Mouse (Mus musculus) stomach, embryonic 16.5 days (tissue): ENCODE results near the gene 4930519P11Rik. TPM values are rescaled to one million over a fixed set of nuclear protein-coding genes. Genes with fewer than 3 reads are reported as not detected.

Experiments used
- ATAC-seq: fragments of 200-750 bp; cut with Nextera tagmentation; 2 replicates; pipeline ENCODE4 v1.8.0; 2017; ENCODE audit warnings: moderate number of reproducible peaks, moderate TSS enrichment; ENCODE audit not compliant: insufficient read depth, low FRiP score
- H3K27ac ChIP-seq: fragments of 300-500 bp; sonication (generic); 2 replicates; pipeline ENCODE4 v1.5.1; 2014; ENCODE audit warnings: low read length
- H3K27me3 ChIP-seq: fragments of 300-500 bp; sonication (generic); 2 replicates; pipeline ENCODE4 v1.6.1; 2014; ENCODE audit warnings: low read length, control low read depth, mixed read lengths; ENCODE audit not compliant: control insufficient read depth, insufficient read depth
- H3K36me3 ChIP-seq: fragments of 300-500 bp; sonication (generic); 2 replicates; pipeline ENCODE4 v1.6.1; 2014; ENCODE audit warnings: low read length; ENCODE audit not compliant: control insufficient read depth, insufficient read depth
- H3K4me1 ChIP-seq: fragments of 300-500 bp; sonication (generic); 2 replicates; pipeline ENCODE4 v1.6.1; 2014; ENCODE audit warnings: low read length, control low read depth, mixed read lengths; ENCODE audit not compliant: control insufficient read depth, insufficient read depth
- H3K4me2 ChIP-seq: fragments of 300-500 bp; sonication (generic); 2 replicates; pipeline ENCODE4 v1.6.1; 2014; ENCODE audit warnings: low read depth, low read length, mixed read lengths
- H3K4me3 ChIP-seq: fragments of 300-500 bp; sonication (generic); replicated peaks from 2 replicates; pipeline ENCODE4 v1.5.1; 2014; ENCODE audit warnings: mild to moderate bottlenecking, low read length
- H3K9ac ChIP-seq: fragments of 300-500 bp; sonication (generic); 2 replicates; pipeline ENCODE4 v1.6.1; 2014; ENCODE audit warnings: low read length
- H3K9me3 ChIP-seq: fragments of 300-500 bp; sonication (generic); replicated peaks from 2 replicates; pipeline ENCODE4 v1.6.1; 2016; ENCODE audit warnings: low read length, control low read depth; ENCODE audit not compliant: control insufficient read depth
- WGBS: fragments of 180-500 bp; shearing (Covaris S2); extraction: QIAGEN DNeasy Blood & Tissue Kit; methylation state at CpG from one replicate; pipeline ENCODE4 v1.1.7; 2014; 5-methylcytosine and 5-hydroxymethylcytosine counted together
- polyA plus RNA-seq: library from polyadenylated mRNA; unstranded; fragments of >200 nt; fragmentation: Nextera tagmentation; extraction: Ambion mirVana; gene quantifications from 2 replicates; pipeline ENCODE4 v1.2.1, GENCODE M21; 2015

4930519P11Rik gene
- polyA plus RNA-seq, 1 experiment from 2014 or later = not detected

DNA sequence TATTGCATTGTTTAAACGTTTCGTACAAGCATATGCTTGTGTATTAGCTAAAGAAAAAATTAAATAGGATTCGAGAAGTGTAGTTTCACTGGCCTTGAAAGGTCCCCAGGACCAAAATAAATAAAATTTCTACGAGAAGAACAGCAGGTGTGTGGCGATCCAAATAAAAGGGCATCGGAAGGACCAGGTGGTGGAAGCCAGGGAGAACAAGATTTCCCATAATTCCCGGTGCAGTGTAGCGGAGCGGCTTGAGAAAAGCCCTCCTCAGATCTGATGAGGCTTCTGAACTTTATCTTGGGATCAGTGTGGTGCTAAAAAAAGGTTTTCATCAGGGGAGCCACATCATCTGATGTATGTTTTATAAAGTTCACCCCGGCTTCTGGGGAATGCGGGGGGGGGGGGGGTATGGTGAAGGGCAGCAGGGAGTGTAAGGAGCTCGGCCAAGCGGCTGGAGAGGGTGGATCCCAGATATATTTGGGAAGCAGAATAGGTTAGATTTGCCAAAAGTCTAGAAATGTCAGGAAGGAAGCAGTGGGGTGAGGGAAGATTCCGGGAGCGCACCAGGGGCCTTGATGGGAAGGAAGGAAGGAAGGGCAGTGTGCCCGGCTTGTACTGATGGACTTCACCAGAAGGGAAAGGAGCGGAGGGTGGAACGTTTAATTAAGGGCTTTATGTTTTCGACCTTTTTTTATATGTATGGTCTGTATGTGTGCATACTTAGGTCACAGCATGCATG is 1.8 kb upstream of the 4930519P11Rik start:
- Histone ChIP-seq H3K4me1 (peaks cover 12% of the 10 kb centered on the region), H3K9me3 (no peaks in the 10 kb centered on the region), H3K4me2 (peak overlapping the region; percentile 32), H3K27ac (no peak overlapping the region), H3K4me3 (no peak overlapping the region), H3K9ac (peak overlapping the region; percentile 11; the same call in 1 of the 2 replicates), H3K27me3 (no peaks in the 10 kb centered on the region), H3K36me3 (no peaks in the 10 kb centered on the region)
- ATAC-seq = no peak
- WGBS = 55% methylated on average over 19 of the region's 19 CpGs

DNA sequence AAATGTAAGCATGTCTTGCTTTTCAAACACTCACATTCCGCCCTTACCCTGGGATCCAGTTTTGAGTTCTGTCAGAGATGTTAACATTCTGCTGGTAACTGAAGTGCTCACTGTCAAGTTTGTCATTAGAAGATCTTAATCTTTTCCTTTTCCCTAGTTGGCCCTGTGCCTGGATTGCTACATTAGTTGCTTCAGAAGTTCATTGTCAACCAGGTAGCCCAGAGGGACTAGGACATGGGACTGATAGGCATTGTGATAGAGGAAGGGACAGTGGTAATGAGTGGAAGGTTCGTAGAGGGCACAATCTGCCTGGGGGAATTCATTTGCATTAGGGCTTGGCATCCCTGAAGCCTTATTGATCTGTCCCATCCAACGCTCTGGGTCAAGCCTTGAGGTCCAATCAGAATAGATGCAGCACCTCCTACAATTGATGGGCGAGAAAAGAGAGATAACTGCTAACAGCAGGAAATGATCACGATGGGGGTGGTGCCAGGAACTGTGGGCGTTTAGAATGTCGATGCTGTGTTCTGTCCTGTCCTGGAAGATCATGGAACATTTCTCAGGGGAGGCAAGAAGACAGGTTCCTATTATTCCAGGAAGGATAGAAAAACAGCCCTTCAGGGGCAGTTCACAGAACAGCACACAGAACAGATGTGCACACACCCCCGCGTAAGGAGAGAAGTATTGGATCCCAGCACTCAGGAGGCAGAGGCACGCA is 4.0 kb downstream of the 4930519P11Rik start:
- no peak overlapping the region for H3K27ac ChIP-seq
- H3K4me3 ChIP-seq = no peak overlapping the region
- no peak overlapping the region for H3K9ac ChIP-seq
- H3K4me1 ChIP-seq = peaks cover 13% of the 10 kb centered on the region
- no peaks in the 10 kb centered on the region for H3K27me3 ChIP-seq
- no peak overlapping the region for H3K4me2 ChIP-seq
- no peaks in the 10 kb centered on the region for H3K9me3 ChIP-seq
- H3K36me3 ChIP-seq = no peaks in the 10 kb centered on the region
- ATAC-seq = no peak
- WGBS = 61% methylated on average over 10 of the region's 10 CpGs

DNA sequence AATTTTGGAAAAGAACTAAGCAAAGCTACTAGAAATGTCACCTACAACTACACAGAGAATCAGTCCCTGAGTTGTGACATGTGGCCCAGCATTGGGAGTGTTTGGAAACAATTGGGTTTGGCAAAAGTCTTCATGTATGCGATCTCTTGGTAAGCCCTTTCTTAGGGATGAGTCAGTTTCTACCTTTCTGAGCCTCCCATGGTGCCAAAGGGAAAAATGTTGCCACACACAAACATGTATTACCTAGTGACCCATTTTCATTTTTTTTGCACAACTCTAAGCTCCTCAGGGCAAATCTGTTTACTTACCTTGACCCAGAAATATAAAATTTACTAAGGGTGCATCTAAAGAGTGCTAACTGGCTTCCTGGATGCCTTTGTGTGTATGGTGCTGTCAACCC is 6.3 kb downstream of the 4930519P11Rik start:
- no peak for ATAC-seq
- H3K4me3 ChIP-seq = no peak overlapping the region
- H3K27ac ChIP-seq = no peak overlapping the region
- peaks cover 9% of the 10 kb centered on the region for H3K4me1 ChIP-seq
- H3K9ac ChIP-seq = no peak overlapping the region
- H3K36me3 ChIP-seq = no peaks in the 10 kb centered on the region
- no peaks in the 10 kb centered on the region for H3K27me3 ChIP-seq
- no peak overlapping the region for H3K4me2 ChIP-seq
- no peaks in the 10 kb centered on the region for H3K9me3 ChIP-seq
- 65% methylated on average over 1 of the region's 1 CpGs for WGBS

DNA sequence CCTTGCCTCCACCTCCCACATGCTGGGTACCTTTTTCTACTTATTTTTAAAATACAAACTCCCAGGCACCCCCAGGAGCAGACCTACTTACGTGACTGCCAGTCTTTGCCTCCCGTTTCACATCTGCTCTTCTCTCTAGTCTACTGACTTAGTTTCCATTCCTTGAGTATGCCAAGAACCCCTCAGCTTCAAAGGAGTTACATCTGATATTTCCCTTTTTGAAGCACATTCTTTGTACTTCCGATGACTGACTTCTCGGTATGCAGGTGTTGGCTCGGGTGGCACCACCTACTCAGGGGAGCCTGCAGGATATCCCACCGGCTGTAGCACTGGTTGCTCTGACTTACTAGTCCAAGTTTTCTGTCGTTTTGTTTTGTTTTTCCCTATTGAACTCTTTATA is 9.1 kb downstream of the 4930519P11Rik start:
- 22% methylated on average over 7 of the region's 7 CpGs for WGBS
- Histone ChIP-seq H3K4me1 (peaks cover 9% of the 10 kb centered on the region), H3K27me3 (no peaks in the 10 kb centered on the region), H3K27ac (no peak overlapping the region), H3K36me3 (no peaks in the 10 kb centered on the region), H3K4me3 (peak overlapping the region; percentile 72), H3K9ac (peak overlapping the region; percentile 26), H3K4me2 (peak overlapping the region; percentile 70), H3K9me3 (no peaks in the 10 kb centered on the region)
- ATAC-seq = no peak; the same call in 1 of the 2 replicates

DNA sequence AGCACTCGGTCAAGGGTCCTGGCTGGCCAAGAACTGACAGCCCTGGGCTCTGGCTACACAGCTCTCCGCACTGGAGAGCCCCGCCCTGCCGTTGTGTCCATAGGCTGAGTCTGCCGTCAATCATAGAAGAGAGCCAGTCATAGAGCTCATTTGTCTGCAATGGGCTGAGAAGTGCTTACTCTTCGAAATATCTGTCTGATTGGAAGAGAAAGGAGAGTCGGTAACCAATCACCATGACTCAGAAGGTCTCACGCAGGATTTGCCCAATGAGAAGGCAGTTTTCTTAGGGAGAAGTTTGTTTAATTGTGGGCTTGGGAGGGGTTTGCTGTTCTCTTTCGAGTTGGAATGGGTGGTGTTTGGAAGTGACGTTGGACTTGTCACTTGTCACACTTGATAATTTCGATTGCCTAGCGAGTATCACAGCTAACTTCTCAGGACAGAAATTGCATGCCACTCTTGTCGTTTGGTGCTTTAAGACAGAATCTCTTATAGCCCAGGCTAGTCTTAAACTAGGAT is 9.5 kb downstream of the 4930519P11Rik start, which contains the start of gene Pxmp4:
Pxmp4 (minus strand) TSS at position 71 of the 516 bp plus-strand sequence.
- Histone ChIP-seq H3K4me2 (peak within 1 kb of the TSS; percentile 71), H3K4me3 (peak within 1 kb of the TSS; percentile 72), H3K27ac (peak within 1 kb of the TSS; percentile 61), H3K36me3 (no peaks in the 10 kb centered on the region), H3K4me1 (peaks cover 9% of the 10 kb centered on the region), H3K9ac (peak within 1 kb of the TSS; percentile 89), H3K27me3 (no peaks in the 10 kb centered on the region), H3K9me3 (no peaks in the 10 kb centered on the region)
- peak; percentile 100 for ATAC-seq
- under 1% methylated on average over 13 of the region's 13 CpGs for WGBS

DNA sequence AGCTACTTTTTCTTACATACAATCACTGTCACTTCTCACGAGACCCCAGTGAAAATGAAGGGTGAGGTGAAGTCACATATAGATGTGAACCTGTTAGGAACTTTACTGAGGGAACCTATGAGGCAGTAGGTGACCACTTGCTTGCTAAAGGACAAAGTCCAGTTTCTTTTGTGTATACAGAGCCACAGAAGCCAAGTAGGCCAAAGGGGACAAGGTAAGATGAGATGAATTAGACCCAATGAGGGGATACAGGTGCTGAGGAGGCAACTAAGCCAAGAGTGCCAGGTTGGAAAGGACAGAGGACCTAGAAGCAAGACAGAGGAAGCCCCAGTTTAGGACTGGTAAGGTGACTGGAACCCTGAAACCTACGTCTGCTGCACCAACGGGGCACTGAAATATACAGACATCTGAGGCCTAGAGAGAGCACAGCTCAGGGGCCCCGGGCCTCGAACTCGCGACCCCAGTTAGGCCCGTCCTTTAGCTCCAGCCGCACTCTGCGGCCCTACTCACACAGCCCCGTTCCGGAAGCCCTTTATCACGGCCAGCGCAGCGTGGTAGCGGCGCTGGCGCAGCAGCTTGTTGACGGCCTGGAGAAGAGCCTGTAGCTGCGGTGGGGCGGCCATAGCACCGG is 10.1 kb downstream of the 4930519P11Rik start:
- 14% methylated on average over 22 of the region's 22 CpGs for WGBS
- Histone ChIP-seq H3K27me3 (no peaks in the 10 kb centered on the region), H3K9me3 (no peaks in the 10 kb centered on the region), H3K4me2 (peak overlapping the region; percentile 71), H3K4me3 (peak overlapping the region; percentile 72), H3K27ac (peak overlapping the region; percentile 61), H3K9ac (peak overlapping the region; percentile 89), H3K36me3 (no peaks in the 10 kb centered on the region), H3K4me1 (peaks cover 9% of the 10 kb centered on the region)
- ATAC-seq = no peak

DNA sequence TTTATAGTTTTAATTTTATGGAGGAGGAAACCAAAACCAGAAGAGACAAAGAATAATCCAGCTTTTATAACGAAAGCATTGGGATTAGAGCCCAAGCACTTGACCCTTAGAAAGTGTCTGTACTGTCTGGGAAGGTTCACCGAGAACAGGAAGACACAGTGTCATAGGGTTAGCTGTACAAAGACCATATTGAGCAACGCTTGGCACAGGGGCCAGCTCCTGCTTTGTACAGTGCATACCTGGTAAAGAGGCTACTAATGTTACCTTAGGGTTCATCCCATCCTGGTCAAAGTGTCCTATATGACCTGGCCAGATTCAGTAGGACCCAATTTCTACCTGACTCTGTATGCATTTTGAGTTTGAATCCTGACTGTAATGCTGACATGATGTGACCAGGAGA is 11.9 kb downstream of the 4930519P11Rik start:
- ATAC-seq = no peak
- no peaks in the 10 kb centered on the region for H3K27me3 ChIP-seq
- no peak overlapping the region for H3K4me2 ChIP-seq
- no peaks in the 10 kb centered on the region for H3K9me3 ChIP-seq
- no peaks in the 10 kb centered on the region for H3K36me3 ChIP-seq
- H3K4me3 ChIP-seq = no peak overlapping the region
- peaks cover 9% of the 10 kb centered on the region for H3K4me1 ChIP-seq
- H3K9ac ChIP-seq = no peak overlapping the region
- H3K27ac ChIP-seq = no peak overlapping the region
- WGBS = 64% methylated on average over 3 of the region's 3 CpGs

DNA sequence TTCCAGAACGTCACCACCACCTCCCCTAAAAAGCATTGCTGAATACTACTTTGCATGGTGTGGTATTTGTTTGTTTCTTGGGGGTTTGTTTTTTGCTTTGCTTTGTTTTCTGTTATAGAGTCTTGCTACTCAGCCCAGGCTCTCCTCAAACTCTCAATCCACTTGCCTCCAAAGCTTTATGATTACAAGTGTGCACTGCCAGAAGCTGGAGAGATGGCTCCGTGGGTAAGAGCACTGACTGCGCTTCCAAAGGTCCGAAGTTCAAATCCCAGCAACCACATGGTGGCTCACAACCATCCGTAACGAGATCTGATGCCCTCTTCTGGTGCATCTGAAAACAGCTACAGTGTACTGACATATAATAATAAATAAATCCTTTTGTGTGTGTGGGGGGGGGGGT is 12.7 kb downstream of the 4930519P11Rik start:
- H3K4me3 ChIP-seq = no peak overlapping the region
- H3K9me3 ChIP-seq = no peaks in the 10 kb centered on the region
- H3K9ac ChIP-seq = no peak overlapping the region
- H3K4me2 ChIP-seq = no peak overlapping the region
- ATAC-seq = no peak
- WGBS = 74% methylated on average over 6 of the region's 6 CpGs
- no peaks in the 10 kb centered on the region for H3K27me3 ChIP-seq
- peaks cover 9% of the 10 kb centered on the region for H3K4me1 ChIP-seq
- H3K36me3 ChIP-seq = no peaks in the 10 kb centered on the region
- H3K27ac ChIP-seq = no peak overlapping the region

DNA sequence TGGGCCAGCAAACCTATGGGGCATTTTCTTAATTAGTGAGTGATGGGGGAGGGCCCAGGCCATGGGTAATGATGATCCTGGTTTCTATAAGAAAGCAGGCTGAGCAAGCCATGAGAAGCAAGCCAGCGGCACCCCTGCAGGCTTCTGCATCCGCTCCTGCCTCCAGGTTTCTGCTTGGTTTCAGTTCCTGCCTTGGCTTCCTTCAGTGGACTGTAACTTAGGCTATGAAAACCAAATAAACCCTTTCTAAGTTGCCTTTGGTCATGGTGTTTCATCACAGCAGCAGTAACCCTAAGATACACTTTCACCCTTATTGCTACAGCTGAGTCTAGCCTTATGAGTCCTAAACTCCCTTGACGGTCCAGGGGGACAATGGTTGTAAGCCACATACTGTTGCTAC is 15.8 kb downstream of the 4930519P11Rik start:
- H3K27ac ChIP-seq = no peak overlapping the region
- peaks cover 3% of the 10 kb centered on the region; the same call in 1 of the 2 replicates for H3K36me3 ChIP-seq
- H3K4me1 ChIP-seq = peaks cover under 1% of the 10 kb centered on the region
- no peak overlapping the region for H3K4me3 ChIP-seq
- no peaks in the 10 kb centered on the region for H3K9me3 ChIP-seq
- 86% methylated on average over 3 of the region's 3 CpGs for WGBS
- no peak overlapping the region for H3K9ac ChIP-seq
- H3K27me3 ChIP-seq = no peaks in the 10 kb centered on the region
- no peak for ATAC-seq
- H3K4me2 ChIP-seq = no peak overlapping the region
